Mouse (Mus musculus) heart, embryonic 11.5 days (tissue): Measurements from ENCODE around the gene Tmem196. TPM values are rescaled to one million over a fixed set of nuclear protein-coding genes. Genes with fewer than 3 reads are reported as not detected.

Experiments used
- ATAC-seq: fragments of 200-750 bp; cut with Nextera tagmentation; replicated peaks from 2 replicates; pipeline ENCODE4 v1.8.0; 2017; ENCODE audit warnings: moderate library complexity; ENCODE audit not compliant: insufficient number of reproducible peaks, low FRiP score, low TSS enrichment
- H3K27ac ChIP-seq: fragments of 300-500 bp; sonication (generic); 2 replicates; pipeline ENCODE4 v1.5.1; 2014; ENCODE audit warnings: mild to moderate bottlenecking, low read depth, low read length
- H3K27me3 ChIP-seq: fragments of 300-500 bp; sonication (generic); 2 replicates; pipeline ENCODE4 v1.6.1; 2014; ENCODE audit warnings: mild to moderate bottlenecking, low read length, mixed read lengths; ENCODE audit not compliant: control insufficient read depth, insufficient read depth
- H3K36me3 ChIP-seq: fragments of 300-500 bp; sonication (generic); 2 replicates; pipeline ENCODE4 v1.6.1; 2014; ENCODE audit warnings: mild to moderate bottlenecking, low read length, moderate library complexity, mixed read lengths; ENCODE audit not compliant: control insufficient read depth, insufficient read depth
- H3K4me1 ChIP-seq: fragments of 300-500 bp; sonication (generic); 2 replicates; pipeline ENCODE4 v1.6.1; 2014; ENCODE audit warnings: low read length; ENCODE audit not compliant: control insufficient read depth, insufficient read depth
- H3K4me2 ChIP-seq: fragments of 300-500 bp; sonication (generic); 2 replicates; pipeline ENCODE4 v1.6.1; 2014; ENCODE audit warnings: mild to moderate bottlenecking, moderate library complexity
- H3K4me3 ChIP-seq: fragments of 300-500 bp; sonication (generic); 2 replicates; pipeline ENCODE4 v1.5.1; 2014; ENCODE audit warnings: low read depth, low read length
- H3K9ac ChIP-seq: fragments of 300-500 bp; sonication (generic); 2 replicates; pipeline ENCODE4 v1.6.1; 2014; ENCODE audit warnings: mild to moderate bottlenecking, low read depth, low read length, moderate library complexity
- H3K9me3 ChIP-seq: fragments of 300-500 bp; sonication (generic); replicated peaks from 2 replicates; pipeline ENCODE4 v1.6.1; 2016; ENCODE audit warnings: low read length; ENCODE audit not compliant: control insufficient read depth
- WGBS: fragments of 180-500 bp; shearing (Covaris S2); extraction: QIAGEN DNeasy Blood & Tissue Kit; methylation state at CpG from one replicate; pipeline ENCODE4 v1.1.7; 2014; ENCODE audit not compliant: insufficient replicate concordance; 5-methylcytosine and 5-hydroxymethylcytosine counted together
- polyA plus RNA-seq: library from polyadenylated mRNA; unstranded; fragments of >200 nt; fragmentation: Nextera tagmentation; extraction: Ambion mirVana; gene quantifications from 2 replicates; pipeline ENCODE4 v1.2.1, GENCODE M21; 2014

Gene Tmem196
- polyA plus RNA-seq = 0.86 TPM in 2 replicates

- WGBS = 2% methylated on average over 25 of the region's 25 CpGs
- peak within 1 kb of the TSS; percentile 88 for H3K4me2 ChIP-seq
- H3K4me1 ChIP-seq = 0 out of 2 replicates have a peak, but pooled peaks cover 3% of the 10 kb centered on the region
- H3K9ac ChIP-seq = peak within 1 kb of the TSS; percentile 65
- H3K36me3 ChIP-seq = no peaks in the 10 kb centered on the region
- ATAC-seq = peak; percentile 68
- 0 out of 2 replicates have a peak within 1 kb of the TSS, but pooled peaks have one; percentile 15 for H3K27ac ChIP-seq
- no peaks in the 10 kb centered on the region for H3K27me3 ChIP-seq
- H3K9me3 ChIP-seq = no peaks in the 10 kb centered on the region
- peak within 1 kb of the TSS; percentile 55 for H3K4me3 ChIP-seq
Observed at GRCm38 (mm10) chr12:119945589-119946310, at the start of gene Tmem196. Gene Tmem196, plus strand, starts transcription at chr12:119945822.

GRCm38 (mm10) chr12:119946311-119946692 is 680 bp downstream of the Tmem196 start:
- H3K27ac ChIP-seq = no peak overlapping the region
- 0 out of 2 replicates have a peak, but pooled peaks cover 3% of the 10 kb centered on the region for H3K4me1 ChIP-seq
- peak overlapping the region; percentile 88 for H3K4me2 ChIP-seq
- WGBS = 4% methylated on average over 14 of the region's 14 CpGs
- H3K9ac ChIP-seq = peak overlapping the region; percentile 65
- ATAC-seq = no peak; the same call in 1 of the 2 replicates
- H3K4me3 ChIP-seq = peak overlapping the region; percentile 55
- H3K27me3 ChIP-seq = no peaks in the 10 kb centered on the region
- no peaks in the 10 kb centered on the region for H3K9me3 ChIP-seq
- no peaks in the 10 kb centered on the region for H3K36me3 ChIP-seq

GRCm38 (mm10) chr12:119957041-119957440 is 11.4 kb downstream of the Tmem196 start:
- H3K27me3 ChIP-seq = no peaks in the 10 kb centered on the region
- whole genome bisulfite sequencing = 77% methylated on average over 3 of the region's 3 CpGs
- no peaks in the 10 kb centered on the region for H3K36me3 ChIP-seq
- no peak for ATAC-seq
- no peaks in the 10 kb centered on the region for H3K4me1 ChIP-seq
- H3K4me3 ChIP-seq = no peak overlapping the region
- H3K4me2 ChIP-seq = no peak overlapping the region
- H3K27ac ChIP-seq = no peak overlapping the region
- no peaks in the 10 kb centered on the region for H3K9me3 ChIP-seq
- H3K9ac ChIP-seq = no peak overlapping the region

DNA sequence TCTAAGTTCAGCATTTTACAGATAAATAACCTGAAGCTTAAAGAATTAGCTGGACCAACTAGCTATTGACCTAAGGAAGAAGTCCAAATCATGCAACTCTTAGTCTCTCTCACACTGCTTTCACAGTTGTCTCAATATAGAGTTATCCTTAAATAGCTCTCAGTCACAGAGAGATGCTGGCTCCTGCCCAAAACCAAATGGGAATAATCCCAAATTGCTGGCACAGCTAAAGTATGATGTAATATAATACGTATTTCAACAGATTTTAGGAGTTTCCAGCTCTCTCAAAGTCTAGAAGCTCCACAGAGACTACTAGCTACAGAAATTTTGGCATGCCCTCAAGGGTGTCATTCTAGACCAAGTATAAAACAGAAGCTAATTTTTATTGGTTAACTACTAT is 15.1 kb downstream of the Tmem196 start:
- Histone ChIP-seq H3K27ac (no peak overlapping the region), H3K4me1 (no peaks in the 10 kb centered on the region), H3K9me3 (no peaks in the 10 kb centered on the region), H3K27me3 (no peaks in the 10 kb centered on the region), H3K4me2 (no peak overlapping the region), H3K9ac (no peak overlapping the region), H3K36me3 (no peaks in the 10 kb centered on the region), H3K4me3 (no peak overlapping the region)
- ATAC-seq = no peak
- 50% methylated on average over 1 of the region's 1 CpGs for WGBS

GRCm38 (mm10) chr12:119965373-119965772 is 19.8 kb downstream of the Tmem196 start:
- no peaks in the 10 kb centered on the region for H3K9me3 ChIP-seq
- no peaks in the 10 kb centered on the region for H3K27me3 ChIP-seq
- H3K4me3 ChIP-seq = no peak overlapping the region
- no peak overlapping the region for H3K27ac ChIP-seq
- H3K4me1 ChIP-seq = no peaks in the 10 kb centered on the region
- no peak overlapping the region for H3K4me2 ChIP-seq
- no peak for ATAC-seq
- H3K36me3 ChIP-seq = no peaks in the 10 kb centered on the region
- H3K9ac ChIP-seq = no peak overlapping the region

- Histone ChIP-seq H3K27me3 (no peaks in the 10 kb centered on the region), H3K27ac (no peak overlapping the region), H3K36me3 (no peaks in the 10 kb centered on the region), H3K9ac (no peak overlapping the region), H3K4me3 (no peak overlapping the region), H3K4me2 (no peak overlapping the region), H3K9me3 (no peaks in the 10 kb centered on the region), H3K4me1 (no peaks in the 10 kb centered on the region)
- ATAC-seq = no peak
Observed at GRCm38 (mm10) chr12:119970068-119970467, 24.4 kb downstream of the Tmem196 start.

DNA sequence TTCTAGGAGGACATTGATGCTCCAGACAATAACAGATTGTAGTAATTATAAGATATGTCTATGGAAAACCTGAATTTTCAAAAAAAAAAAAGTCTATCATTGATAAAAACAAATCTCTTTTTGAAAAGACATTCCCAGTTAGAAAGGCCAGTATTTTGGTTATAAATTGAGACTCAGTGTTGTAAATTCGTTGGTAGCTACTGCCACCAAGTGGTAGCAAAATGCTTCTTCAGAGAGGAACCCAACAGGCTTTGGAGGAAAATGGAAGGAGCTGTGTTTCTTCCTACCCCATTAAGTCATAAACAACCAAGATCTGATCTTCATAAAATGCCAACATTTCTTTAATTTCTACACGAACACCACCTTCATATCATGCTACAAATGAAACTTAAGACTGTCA is 36.1 kb downstream of the Tmem196 start:
- H3K9me3 ChIP-seq = no peaks in the 10 kb centered on the region
- no peaks in the 10 kb centered on the region for H3K27me3 ChIP-seq
- no peak overlapping the region for H3K4me2 ChIP-seq
- no peaks in the 10 kb centered on the region for H3K36me3 ChIP-seq
- no peak overlapping the region for H3K27ac ChIP-seq
- H3K4me1 ChIP-seq = no peaks in the 10 kb centered on the region
- ATAC-seq = no peak
- WGBS = 0% methylated on average over 2 of the region's 2 CpGs
- no peak overlapping the region for H3K9ac ChIP-seq
- no peak overlapping the region for H3K4me3 ChIP-seq

- WGBS = 87% methylated on average over 1 of the region's 1 CpGs
- no peaks in the 10 kb centered on the region for H3K4me1 ChIP-seq
- no peak overlapping the region for H3K4me3 ChIP-seq
- no peaks in the 10 kb centered on the region for H3K27me3 ChIP-seq
- no peak overlapping the region for H3K27ac ChIP-seq
- no peaks in the 10 kb centered on the region for H3K36me3 ChIP-seq
- no peak overlapping the region for H3K9ac ChIP-seq
- ATAC-seq = no peak
- H3K9me3 ChIP-seq = no peaks in the 10 kb centered on the region
- H3K4me2 ChIP-seq = no peak overlapping the region
Observed at GRCm38 (mm10) chr12:119998267-119998666, 52.6 kb downstream of the Tmem196 start.

- H3K27me3 ChIP-seq = no peaks in the 10 kb centered on the region
- no peak for ATAC-seq
- H3K9me3 ChIP-seq = no peaks in the 10 kb centered on the region
- H3K27ac ChIP-seq = no peak overlapping the region
- no peak overlapping the region for H3K9ac ChIP-seq
- H3K36me3 ChIP-seq = no peaks in the 10 kb centered on the region
- no peaks in the 10 kb centered on the region for H3K4me1 ChIP-seq
- H3K4me2 ChIP-seq = no peak overlapping the region
- no peak overlapping the region for H3K4me3 ChIP-seq
Observed at GRCm38 (mm10) chr12:120004280-120004679, 58.7 kb downstream of the Tmem196 start.
